Mouse (Mus musculus): Measurements from ENCODE around the gene Lurap1.

Lurap1 gene

GRCm38 (mm10) chr4:116105278-116105677 lies 45.9 kb downstream of the Lurap1 start:
- DNase-seq (ENCODE audit: low spot score in 2 of 2) = no peak

- no peak for DNase-seq (ENCODE audit: low spot score in 2 of 2)
These were observed 50.2 kb downstream of the Lurap1 start for GRCm38 (mm10) chr4:116100959-116101358.

DNA sequence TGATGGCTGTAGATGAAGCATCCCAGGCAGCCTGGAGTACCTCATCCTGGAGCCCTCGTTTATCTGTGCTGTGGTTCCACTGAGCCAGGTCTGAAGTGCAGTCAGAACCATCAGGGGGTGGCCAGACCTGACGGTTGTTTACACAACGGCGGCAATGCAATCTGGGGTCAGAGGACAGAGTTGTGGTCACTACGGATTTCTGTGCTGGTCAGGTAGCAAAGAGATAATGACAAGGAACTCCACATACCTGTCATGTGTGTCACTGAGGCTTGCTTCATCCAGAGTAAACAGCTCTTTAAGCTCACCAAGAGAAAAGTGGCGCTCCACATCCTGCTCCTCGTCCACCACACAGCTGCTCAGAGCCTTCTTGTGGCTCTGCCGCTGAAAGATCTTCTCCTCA lies 53.9 kb downstream of the Lurap1 start:
- no peak for DNase-seq (ENCODE audit: low spot score in 2 of 2)

DNA sequence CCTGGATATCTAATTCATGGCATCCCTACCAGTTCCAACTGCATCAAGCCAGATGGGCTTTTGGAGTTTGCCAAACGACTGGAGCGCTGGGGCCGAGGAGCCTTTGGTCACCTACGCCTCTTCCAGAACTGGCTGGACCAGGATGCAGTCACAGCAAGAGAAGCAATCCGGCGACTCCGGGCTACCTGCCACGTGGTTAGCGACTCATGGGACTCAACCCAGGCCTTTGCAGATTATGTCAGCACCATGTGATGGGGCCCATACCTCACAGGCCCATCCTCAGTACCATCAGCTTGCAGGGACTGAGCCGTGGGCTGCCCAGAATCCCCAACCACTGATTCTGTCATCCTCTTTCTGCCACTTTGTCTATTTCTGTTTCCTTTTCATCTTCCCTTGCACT lies 54.8 kb downstream of the Lurap1 start:
- DNase-seq (ENCODE audit: low spot score in 2 of 2) = no peak

- DNase-seq (ENCODE audit: low spot score in 2 of 2) = peak in 1 of 2 experiments; percentile 32
These were observed 62.5 kb downstream of the Lurap1 start for GRCm38 (mm10) chr4:116088510-116089249.
